Mouse (Mus musculus) brain, embryonic 14.5 days (tissue): ENCODE measurements at regions not wholly inside any gene's neighbourhood (a gene's known extent, or its start where the extent isn't known, plus 50 kb on each side); places are given as distances from the start of the nearest gene placed in this dataset.
A peak's percentile ranks its signal among the peaks of the same experiment; 100 is the strongest.

Source experiments
- CTCF ChIP-seq: fragments of 200-500 bp; IDR thresholded peaks from 2 replicates; pipeline ENCODE4 v1.5.1; 2012; ENCODE audit warnings: inconsistent platforms, mild to moderate bottlenecking, moderate library complexity, borderline replicate concordance; ENCODE audit not compliant: insufficient read depth, insufficient read length; ENCODE audit errors: extremely low read depth
- POLR2A ChIP-seq: fragments of 200-500 bp; IDR thresholded peaks from 2 replicates; pipeline ENCODE4 v1.6.1; 2012; ENCODE audit warnings: mild to moderate bottlenecking, inconsistent platforms, borderline replicate concordance; ENCODE audit not compliant: poor library complexity, insufficient read depth, insufficient read length, severe bottlenecking; ENCODE audit errors: extremely low read depth

DNA sequence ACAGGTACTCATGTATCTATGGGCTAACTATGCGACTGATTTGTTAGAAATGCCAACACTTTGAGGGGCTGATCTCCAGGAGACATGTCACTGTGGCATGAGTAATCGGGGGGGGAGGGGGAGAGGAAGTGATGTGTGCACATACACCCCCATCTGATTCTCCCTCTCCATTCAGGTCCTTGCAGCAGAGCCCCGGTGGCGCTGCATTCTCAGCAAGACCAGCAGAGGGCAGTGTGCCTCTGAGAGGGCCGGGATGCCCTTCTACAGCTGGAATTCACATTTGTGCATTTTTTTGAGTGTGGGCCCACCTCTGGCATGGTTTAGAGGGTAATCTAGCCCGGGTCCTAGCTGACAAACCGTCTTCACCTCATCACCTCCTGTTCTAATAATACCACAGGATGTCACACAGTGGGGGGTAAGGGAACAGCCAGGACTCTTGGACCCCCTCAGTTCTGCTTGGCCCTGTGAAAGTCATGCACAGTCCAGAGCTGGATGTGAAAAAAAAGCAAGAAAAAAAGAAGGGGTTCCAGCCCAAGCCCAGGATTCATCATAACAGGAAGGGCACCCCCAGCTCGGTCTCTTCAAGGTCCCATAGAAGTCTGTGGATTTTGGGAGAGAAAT is 106.5 kb downstream of the Ptpn20 start:
- TF ChIP-seq CTCF (peak; percentile 98), POLR2A (no peak)
